Mouse (Mus musculus): ENCODE results near the gene Ankrd44. TPM values are rescaled to one million over a fixed set of nuclear protein-coding genes. Genes with fewer than 3 reads are reported as not detected.

Ankrd44 gene
- polyA plus RNA-seq, 1 experiment from 2014 or later, result 16.0 TPM

DNA sequence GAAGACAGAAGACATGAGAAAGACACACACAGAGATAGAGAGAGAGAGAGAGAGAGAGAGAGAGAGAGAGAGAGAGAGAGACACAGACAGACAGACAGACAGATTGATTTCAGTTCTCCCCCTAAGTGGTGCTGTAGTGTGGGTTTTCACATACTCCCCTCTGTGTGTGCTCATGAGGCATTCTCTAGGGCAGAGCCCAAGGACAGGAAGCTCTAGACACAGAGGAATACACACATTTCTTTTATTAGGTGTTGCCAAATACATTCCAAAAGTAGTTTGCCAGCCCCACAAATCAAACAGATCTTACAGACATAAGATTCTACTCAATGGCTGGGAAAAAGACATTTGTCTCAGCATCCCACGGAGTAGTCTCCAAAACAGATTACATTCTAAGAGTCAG lies 126.8 kb downstream of the Ankrd44 start:
- Histone ChIP-seq H3K4me2 (ENCODE audit: low read length) (no peak overlapping the region), H3K36me3 (ENCODE audit: control insufficient read depth, insufficient read depth, low read length) (no peaks in the 10 kb centered on the region), H3K9me3 (ENCODE audit: control insufficient read depth, low read length) (no peaks in the 10 kb centered on the region), H3K27me3 (replicated peaks; ENCODE audit: control insufficient read depth, insufficient read depth, low read length) (no peaks in the 10 kb centered on the region), H3K4me3 (ENCODE audit: low read depth, low read length) (no peak overlapping the region), H3K9ac (ENCODE audit: low read length) (no peak overlapping the region), H3K4me1 (replicated peaks; ENCODE audit: control insufficient read depth, insufficient read depth, low read length) (no peaks in the 10 kb centered on the region), H3K27ac (ENCODE audit: low read depth) (no peak overlapping the region)
- DNase-seq (ENCODE audit: low spot score) (no peak), ATAC-seq (replicated peaks; ENCODE audit: low FRiP score, low TSS enrichment, low read depth) (no peak)
- 53% methylated on average over 1 of the region's 1 CpGs for WGBS

GRCm38 (mm10) chr1:54798415-54798814 lies 127.8 kb downstream of the Ankrd44 start:
- Histone ChIP-seq H3K4me3 (ENCODE audit: low read depth, low read length) (no peak overlapping the region), H3K9me3 (ENCODE audit: control insufficient read depth, low read length) (no peaks in the 10 kb centered on the region), H3K4me1 (replicated peaks; ENCODE audit: control insufficient read depth, insufficient read depth, low read length) (no peaks in the 10 kb centered on the region), H3K4me2 (ENCODE audit: low read length) (no peak overlapping the region), H3K9ac (ENCODE audit: low read length) (no peak overlapping the region), H3K27ac (ENCODE audit: low read depth) (no peak overlapping the region), H3K27me3 (replicated peaks; ENCODE audit: control insufficient read depth, insufficient read depth, low read length) (no peaks in the 10 kb centered on the region), H3K36me3 (ENCODE audit: control insufficient read depth, insufficient read depth, low read length) (no peaks in the 10 kb centered on the region)
- ATAC-seq (replicated peaks; ENCODE audit: low FRiP score, low TSS enrichment, low read depth), result no peak
- no peak for DNase-seq (ENCODE audit: low spot score)
- 78% methylated on average over 3 of the region's 3 CpGs for WGBS

DNA sequence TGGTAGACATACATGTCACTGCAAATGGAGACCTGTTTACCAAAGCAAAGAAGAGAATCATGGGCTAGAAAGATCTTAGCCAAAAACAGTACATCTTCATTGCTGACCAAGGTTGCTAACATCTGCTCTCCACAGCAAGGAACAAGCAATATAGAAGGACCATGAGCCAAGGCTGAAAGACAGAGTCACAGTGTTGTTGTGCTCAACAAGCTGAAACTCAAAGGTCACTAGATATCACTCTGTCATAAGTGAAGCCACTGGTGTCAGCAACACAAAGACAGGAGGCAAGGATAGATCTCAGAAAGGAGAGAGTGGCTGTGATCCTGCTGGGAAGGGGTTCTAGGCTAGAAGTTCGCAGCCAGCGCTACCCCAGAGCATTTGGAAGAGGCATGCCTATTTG lies 131.5 kb downstream of the Ankrd44 start:
- no peak overlapping the region for H3K4me2 ChIP-seq (ENCODE audit: low read length)
- ATAC-seq (replicated peaks; ENCODE audit: low FRiP score, low TSS enrichment, low read depth) (no peak), DNase-seq (ENCODE audit: low spot score) (no peak)
- H3K9ac ChIP-seq (ENCODE audit: low read length), result no peak overlapping the region
- no peak overlapping the region for H3K27ac ChIP-seq (ENCODE audit: low read depth)
- WGBS, result 88% methylated on average over 2 of the region's 2 CpGs
- H3K4me1 ChIP-seq (replicated peaks; ENCODE audit: control insufficient read depth, insufficient read depth, low read length), result no peaks in the 10 kb centered on the region
- no peaks in the 10 kb centered on the region for H3K27me3 ChIP-seq (replicated peaks; ENCODE audit: control insufficient read depth, insufficient read depth, low read length)
- H3K36me3 ChIP-seq (ENCODE audit: control insufficient read depth, insufficient read depth, low read length), result no peaks in the 10 kb centered on the region
- H3K9me3 ChIP-seq (ENCODE audit: control insufficient read depth, low read length), result no peaks in the 10 kb centered on the region
- no peak overlapping the region for H3K4me3 ChIP-seq (ENCODE audit: low read depth, low read length)

DNA sequence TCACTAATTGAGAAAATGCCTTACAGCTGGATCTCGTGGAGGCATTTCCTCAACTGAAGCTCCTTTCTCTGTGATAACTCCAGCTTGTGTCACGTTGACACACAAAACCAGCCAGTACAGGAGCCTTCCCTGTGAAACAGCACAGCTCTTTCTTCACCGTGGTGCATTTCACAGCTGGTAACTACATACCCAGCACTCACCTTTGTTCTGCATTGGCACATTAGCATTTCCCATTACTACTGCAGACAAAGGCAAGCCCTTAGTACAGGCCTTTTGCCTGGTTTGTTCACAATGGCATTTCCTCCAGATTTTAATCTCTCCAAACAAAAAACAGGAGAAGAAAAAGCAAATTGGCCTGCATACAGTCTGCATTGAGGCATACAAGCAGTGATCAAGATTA lies 134.8 kb downstream of the Ankrd44 start:
- H3K4me1 ChIP-seq (replicated peaks; ENCODE audit: control insufficient read depth, insufficient read depth, low read length), result no peaks in the 10 kb centered on the region
- no peak overlapping the region for H3K9ac ChIP-seq (ENCODE audit: low read length)
- no peak overlapping the region for H3K4me3 ChIP-seq (ENCODE audit: low read depth, low read length)
- H3K9me3 ChIP-seq (ENCODE audit: control insufficient read depth, low read length), result no peaks in the 10 kb centered on the region
- ATAC-seq (replicated peaks; ENCODE audit: low FRiP score, low TSS enrichment, low read depth), result no peak
- no peaks in the 10 kb centered on the region for H3K27me3 ChIP-seq (replicated peaks; ENCODE audit: control insufficient read depth, insufficient read depth, low read length)
- no peak overlapping the region for H3K27ac ChIP-seq (ENCODE audit: low read depth)
- 72% methylated on average over 3 of the region's 3 CpGs for WGBS
- H3K4me2 ChIP-seq (ENCODE audit: low read length), result no peak overlapping the region
- no peaks in the 10 kb centered on the region for H3K36me3 ChIP-seq (ENCODE audit: control insufficient read depth, insufficient read depth, low read length)
- no peak for DNase-seq (ENCODE audit: low spot score)

DNA sequence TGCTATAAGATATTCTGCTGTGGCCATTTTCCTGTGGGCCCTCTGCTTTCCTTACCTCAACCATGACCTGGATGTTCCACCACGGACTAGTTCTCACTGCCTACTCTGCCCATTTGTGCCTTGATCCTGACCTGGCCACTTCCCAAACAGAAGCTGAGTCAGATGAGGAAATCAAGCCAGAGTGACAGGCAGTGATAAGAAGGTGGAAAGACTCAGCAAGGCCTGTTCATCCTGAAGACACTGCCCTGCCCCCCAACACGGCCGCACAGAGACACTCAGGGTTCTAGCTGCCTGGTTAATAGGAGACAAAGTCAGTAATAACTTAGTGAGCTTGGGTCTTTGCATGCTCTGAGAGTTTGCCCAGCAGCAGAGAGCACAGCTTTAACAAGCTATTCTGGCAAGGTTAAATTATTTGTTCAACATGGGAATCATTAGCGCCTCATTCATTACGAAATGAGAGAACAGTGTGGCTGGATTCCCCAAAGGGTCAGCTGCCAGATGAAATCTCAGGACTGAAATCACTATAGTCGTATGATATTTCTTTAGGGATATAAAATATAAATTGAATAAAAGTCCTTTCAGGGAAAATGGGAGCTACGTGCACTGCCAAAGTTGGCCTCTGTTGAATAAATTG lies 136.7 kb downstream of the Ankrd44 start:
- no peak overlapping the region for H3K4me2 ChIP-seq (ENCODE audit: low read length)
- no peaks in the 10 kb centered on the region for H3K4me1 ChIP-seq (replicated peaks; ENCODE audit: control insufficient read depth, insufficient read depth, low read length)
- WGBS, result 84% methylated on average over 7 of the region's 7 CpGs
- H3K27ac ChIP-seq (ENCODE audit: low read depth), result no peak overlapping the region
- no peaks in the 10 kb centered on the region for H3K27me3 ChIP-seq (replicated peaks; ENCODE audit: control insufficient read depth, insufficient read depth, low read length)
- ATAC-seq (replicated peaks; ENCODE audit: low FRiP score, low TSS enrichment, low read depth) (no peak), DNase-seq (ENCODE audit: low spot score) (no peak)
- H3K36me3 ChIP-seq (ENCODE audit: control insufficient read depth, insufficient read depth, low read length), result no peaks in the 10 kb centered on the region
- no peak overlapping the region for H3K9ac ChIP-seq (ENCODE audit: low read length)
- no peak overlapping the region for H3K4me3 ChIP-seq (ENCODE audit: low read depth, low read length)
- H3K9me3 ChIP-seq (ENCODE audit: control insufficient read depth, low read length), result no peaks in the 10 kb centered on the region

- Histone ChIP-seq H3K4me3 (ENCODE audit: low read depth, low read length) (no peak overlapping the region), H3K4me2 (ENCODE audit: low read length) (no peak overlapping the region), H3K4me1 (replicated peaks; ENCODE audit: control insufficient read depth, insufficient read depth, low read length) (no peaks in the 10 kb centered on the region), H3K9me3 (ENCODE audit: control insufficient read depth, low read length) (no peaks in the 10 kb centered on the region), H3K27ac (ENCODE audit: low read depth) (no peak overlapping the region), H3K27me3 (replicated peaks; ENCODE audit: control insufficient read depth, insufficient read depth, low read length) (no peaks in the 10 kb centered on the region), H3K9ac (ENCODE audit: low read length) (no peak overlapping the region), H3K36me3 (ENCODE audit: control insufficient read depth, insufficient read depth, low read length) (no peaks in the 10 kb centered on the region)
- whole genome bisulfite sequencing, result 68% methylated on average over 4 of the region's 4 CpGs
- no peak for DNase-seq (ENCODE audit: low spot score)
- ATAC-seq (replicated peaks; ENCODE audit: low FRiP score, low TSS enrichment, low read depth), result no peak
Measured at GRCm38 (mm10) chr1:54788337-54788736, 137.8 kb downstream of the Ankrd44 start.

GRCm38 (mm10) chr1:54778151-54778550 lies 148.0 kb downstream of the Ankrd44 start:
- H3K27me3 ChIP-seq (replicated peaks; ENCODE audit: control insufficient read depth, insufficient read depth, low read length), result no peaks in the 10 kb centered on the region
- H3K27ac ChIP-seq (ENCODE audit: low read depth), result no peak overlapping the region
- no peaks in the 10 kb centered on the region for H3K36me3 ChIP-seq (ENCODE audit: control insufficient read depth, insufficient read depth, low read length)
- WGBS, result 92% methylated on average over 6 of the region's 6 CpGs
- no peaks in the 10 kb centered on the region for H3K4me1 ChIP-seq (replicated peaks; ENCODE audit: control insufficient read depth, insufficient read depth, low read length)
- no peak overlapping the region for H3K9ac ChIP-seq (ENCODE audit: low read length)
- no peaks in the 10 kb centered on the region for H3K9me3 ChIP-seq (ENCODE audit: control insufficient read depth, low read length)
- no peak overlapping the region for H3K4me3 ChIP-seq (ENCODE audit: low read depth, low read length)
- DNase-seq (ENCODE audit: low spot score), result no peak
- ATAC-seq (replicated peaks; ENCODE audit: low FRiP score, low TSS enrichment, low read depth), result no peak
- H3K4me2 ChIP-seq (ENCODE audit: low read length), result no peak overlapping the region

- Histone ChIP-seq H3K4me3 (ENCODE audit: low read depth, low read length) (no peak overlapping the region), H3K9me3 (ENCODE audit: control insufficient read depth, low read length) (no peaks in the 10 kb centered on the region), H3K4me2 (ENCODE audit: low read length) (no peak overlapping the region), H3K9ac (ENCODE audit: low read length) (no peak overlapping the region), H3K4me1 (replicated peaks; ENCODE audit: control insufficient read depth, insufficient read depth, low read length) (no peaks in the 10 kb centered on the region), H3K27me3 (replicated peaks; ENCODE audit: control insufficient read depth, insufficient read depth, low read length) (no peaks in the 10 kb centered on the region), H3K36me3 (ENCODE audit: control insufficient read depth, insufficient read depth, low read length) (no peaks in the 10 kb centered on the region), H3K27ac (ENCODE audit: low read depth) (no peak overlapping the region)
- DNase-seq (ENCODE audit: low spot score) (no peak), ATAC-seq (replicated peaks; ENCODE audit: low FRiP score, low TSS enrichment, low read depth) (no peak)
- WGBS, result 71% methylated on average over 6 of the region's 6 CpGs
Measured at GRCm38 (mm10) chr1:54777104-54777503, 149.1 kb downstream of the Ankrd44 start.

DNA sequence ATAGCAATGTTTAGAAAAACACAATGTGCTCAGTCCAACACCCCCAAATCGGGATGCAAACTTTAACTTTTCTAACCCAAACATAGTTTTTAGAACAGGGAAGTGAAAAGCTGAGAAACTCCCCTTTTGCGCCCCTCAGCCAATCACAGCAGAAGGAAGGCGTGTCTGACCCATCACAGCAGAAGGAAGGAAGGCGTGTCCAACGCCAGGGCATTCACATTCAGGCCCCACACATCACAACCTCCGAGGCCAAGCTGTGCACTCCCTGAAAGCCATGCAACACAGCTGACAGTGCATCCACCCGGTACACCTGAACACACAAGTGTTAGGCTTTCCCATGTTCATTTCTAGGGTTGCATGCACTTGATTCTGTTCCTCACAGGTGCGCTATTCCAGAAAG lies 150.1 kb downstream of the Ankrd44 start:
- Histone ChIP-seq H3K27ac (ENCODE audit: low read depth) (no peak overlapping the region), H3K36me3 (ENCODE audit: control insufficient read depth, insufficient read depth, low read length) (no peaks in the 10 kb centered on the region), H3K9me3 (ENCODE audit: control insufficient read depth, low read length) (no peaks in the 10 kb centered on the region), H3K4me1 (replicated peaks; ENCODE audit: control insufficient read depth, insufficient read depth, low read length) (no peaks in the 10 kb centered on the region), H3K27me3 (replicated peaks; ENCODE audit: control insufficient read depth, insufficient read depth, low read length) (no peaks in the 10 kb centered on the region), H3K4me2 (ENCODE audit: low read length) (no peak overlapping the region), H3K4me3 (ENCODE audit: low read depth, low read length) (no peak overlapping the region), H3K9ac (ENCODE audit: low read length) (no peak overlapping the region)
- 55% methylated on average over 8 of the region's 8 CpGs for WGBS
- DNase-seq (ENCODE audit: low spot score) (no peak), ATAC-seq (replicated peaks; ENCODE audit: low FRiP score, low TSS enrichment, low read depth) (no peak)
